Mouse (Mus musculus) cortical plate, adult 2 months (tissue): ENCODE measurements around the gene Aldh3b2. TPM values are rescaled to one million over a fixed set of nuclear protein-coding genes. Genes with fewer than 3 reads are reported as not detected.
A peak's percentile ranks its signal among the peaks of the same experiment; 100 is the strongest.
"Not testable (repeated sequence)": the region's sequence is repeated elsewhere in the genome, so short reads cannot be mapped to it uniquely, and the experiment has no call there.

Experiments used
- H3K27ac ChIP-seq: fragments of 200-500 bp; 2 replicates; pipeline ENCODE4 v1.5.1; 2012; ENCODE audit warnings: low read length, control low read depth, inconsistent platforms; ENCODE audit not compliant: insufficient read depth
- H3K4me1 ChIP-seq: fragments of 200-500 bp; 2 replicates; pipeline ENCODE4 v1.6.1; 2011; ENCODE audit warnings: low read length; ENCODE audit not compliant: control insufficient read depth, insufficient read depth
- H3K4me3 ChIP-seq: fragments of 200-500 bp; 2 replicates; pipeline ENCODE4 v1.5.1; 2011; ENCODE audit warnings: mild to moderate bottlenecking, low read length, control low read depth; ENCODE audit not compliant: insufficient read depth
- CTCF ChIP-seq: fragments of 200-500 bp; IDR thresholded peaks from 2 replicates; pipeline ENCODE4 v1.5.1; 2011; ENCODE audit warnings: mild to moderate bottlenecking, control low read depth, low read length; ENCODE audit not compliant: insufficient read depth; ENCODE audit errors: extremely low read depth
- POLR2A ChIP-seq: fragments of 200-500 bp; IDR thresholded peaks from 2 replicates; pipeline ENCODE4 v1.6.1; 2011; ENCODE audit warnings: mild to moderate bottlenecking, low read length, control low read depth; ENCODE audit not compliant: insufficient read depth; ENCODE audit errors: extremely low read depth
- polyA plus RNA-seq: library from polyadenylated mRNA; depleted of rRNA; stranded (reverse); fragments of >200 nt; gene quantifications from 2 replicates; pipeline ENCODE4 v1.2.3, GENCODE M21; 2012

Gene Aldh3b2
- polyA plus RNA-seq, 1 experiment = 2.1 TPM

- no peaks in the 10 kb centered on the region for H3K4me1 ChIP-seq
- no peak overlapping the region for H3K27ac ChIP-seq
- TF ChIP-seq CTCF (no peak), POLR2A (no peak)
- H3K4me3 ChIP-seq = no peak overlapping the region
Observed at GRCm38 (mm10) chr19:3945872-3946564, 26.1 kb upstream of the Aldh3b2 start.

DNA sequence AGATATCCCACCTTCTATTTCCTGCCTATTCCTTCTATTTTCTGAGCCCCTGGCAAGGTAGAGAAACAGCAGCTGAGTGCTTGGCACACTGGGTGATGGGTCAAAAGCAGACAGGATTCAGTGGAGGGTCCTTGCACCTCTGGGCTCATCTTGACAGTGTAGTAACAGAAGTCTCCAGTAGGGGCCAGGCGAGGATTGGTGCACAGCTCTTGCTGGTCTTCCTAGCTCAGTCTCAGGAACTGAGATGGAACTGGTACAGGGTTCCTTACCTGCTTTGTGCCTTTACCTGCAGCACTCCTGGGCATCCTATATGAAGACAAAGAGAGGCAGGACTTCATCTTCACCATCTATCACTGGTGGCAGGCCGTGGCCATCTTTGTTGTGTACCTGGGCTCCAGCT, 25.4 kb upstream of the Aldh3b2 start:
- TF ChIP-seq CTCF (peak; percentile 96), POLR2A (no peak)
- Histone ChIP-seq H3K4me3 (no peak overlapping the region), H3K27ac (no peak overlapping the region), H3K4me1 (no peaks in the 10 kb centered on the region)

DNA sequence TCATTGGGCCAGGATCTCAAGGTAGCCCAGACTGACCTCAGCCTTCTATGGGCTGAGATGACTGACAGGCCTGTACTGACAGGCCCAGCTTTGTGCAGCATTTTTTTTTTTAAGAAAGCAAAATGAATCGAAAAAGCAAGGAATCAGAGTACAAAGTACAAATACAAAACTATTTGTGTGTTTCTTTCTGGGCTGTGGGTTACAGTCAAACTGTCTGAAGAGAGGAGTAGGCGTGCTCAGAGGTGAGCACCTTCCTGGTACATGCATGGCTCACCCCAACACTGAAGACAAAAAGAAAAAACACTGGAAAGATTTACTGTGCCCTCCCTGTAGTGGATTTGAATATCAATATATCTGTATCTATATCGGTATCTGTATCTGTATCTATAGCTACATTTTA, 24.3 kb upstream of the Aldh3b2 start:
- no peak overlapping the region for H3K4me3 ChIP-seq
- H3K27ac ChIP-seq = no peak overlapping the region
- no peaks in the 10 kb centered on the region for H3K4me1 ChIP-seq
- TF ChIP-seq CTCF (no peak), POLR2A (no peak)

DNA sequence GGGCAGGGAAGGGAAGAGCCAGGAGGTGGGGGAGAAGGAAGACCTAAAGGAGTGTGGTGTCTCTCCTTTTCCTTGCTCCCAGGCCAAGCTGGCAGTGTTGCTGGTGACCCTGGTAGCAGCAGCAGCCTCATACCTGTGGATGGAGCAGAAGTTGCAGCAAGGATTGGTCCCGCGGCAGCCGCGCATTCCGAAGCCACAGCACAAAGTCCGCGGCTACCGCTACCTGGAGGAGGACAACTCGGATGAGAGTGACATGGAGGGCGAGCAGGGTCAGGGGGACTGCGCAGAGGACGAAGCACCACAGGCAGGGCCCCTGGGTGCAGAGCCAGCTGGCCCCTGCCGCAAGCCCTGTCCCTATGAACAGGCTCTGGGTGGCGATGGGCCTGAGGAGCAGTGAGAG, 23.6 kb upstream of the Aldh3b2 start:
- Histone ChIP-seq H3K4me1 (no peaks in the 10 kb centered on the region), H3K27ac (no peak overlapping the region), H3K4me3 (no peak overlapping the region)
- no peak for TF ChIP-seq CTCF
- no peak for TF ChIP-seq POLR2A

DNA sequence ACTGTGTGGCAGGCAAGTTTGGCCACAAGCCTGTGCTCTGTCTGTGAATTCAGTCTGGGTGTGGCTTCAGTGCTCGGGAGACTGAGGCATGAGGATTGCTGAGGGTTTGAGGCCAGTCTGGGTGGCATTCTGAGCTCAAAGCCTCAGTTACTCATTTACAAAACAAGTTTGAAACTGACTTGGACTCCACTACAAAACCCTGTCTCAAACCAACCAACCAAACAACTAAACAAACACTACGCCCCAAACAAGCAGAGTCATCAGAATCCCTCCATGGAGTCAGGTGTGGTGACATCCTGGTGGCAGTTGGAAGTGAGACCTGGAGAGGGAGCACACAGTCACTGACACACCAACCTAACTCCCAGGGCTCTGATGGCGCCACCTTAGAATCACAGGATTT, 21.8 kb upstream of the Aldh3b2 start:
- H3K4me1 ChIP-seq = no peaks in the 10 kb centered on the region
- no peak overlapping the region for H3K27ac ChIP-seq
- H3K4me3 ChIP-seq = no peak overlapping the region
- TF ChIP-seq POLR2A = no peak
- no peak for TF ChIP-seq CTCF

GRCm38 (mm10) chr19:3951461-3951860, 20.7 kb upstream of the Aldh3b2 start:
- TF ChIP-seq POLR2A (no peak), CTCF (no peak)
- H3K4me1 ChIP-seq = no peaks in the 10 kb centered on the region
- H3K27ac ChIP-seq = no peak overlapping the region
- H3K4me3 ChIP-seq = no peak overlapping the region

DNA sequence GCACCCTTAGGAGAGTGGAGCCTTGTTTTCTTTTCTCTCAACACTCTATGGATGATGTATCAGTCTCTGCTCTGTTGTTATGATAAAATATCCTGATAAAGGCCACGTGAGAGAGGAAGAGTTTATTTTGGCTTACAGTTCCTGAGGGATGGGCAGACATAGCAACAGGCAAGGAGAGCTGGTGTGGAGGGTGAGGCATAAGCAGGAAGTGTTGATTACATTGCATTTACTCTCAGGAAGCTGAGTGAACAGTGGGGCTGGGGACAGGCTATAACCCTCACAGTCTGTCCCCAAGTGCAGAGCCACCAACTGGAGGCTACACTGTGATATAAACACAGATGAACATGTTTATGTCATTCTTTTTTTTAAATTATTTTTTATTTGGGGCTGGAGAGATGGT, 20.0 kb upstream of the Aldh3b2 start:
- TF ChIP-seq CTCF (no peak), POLR2A (no peak)
- Histone ChIP-seq H3K4me3 (no peak overlapping the region), H3K4me1 (no peaks in the 10 kb centered on the region), H3K27ac (no peak overlapping the region)

DNA sequence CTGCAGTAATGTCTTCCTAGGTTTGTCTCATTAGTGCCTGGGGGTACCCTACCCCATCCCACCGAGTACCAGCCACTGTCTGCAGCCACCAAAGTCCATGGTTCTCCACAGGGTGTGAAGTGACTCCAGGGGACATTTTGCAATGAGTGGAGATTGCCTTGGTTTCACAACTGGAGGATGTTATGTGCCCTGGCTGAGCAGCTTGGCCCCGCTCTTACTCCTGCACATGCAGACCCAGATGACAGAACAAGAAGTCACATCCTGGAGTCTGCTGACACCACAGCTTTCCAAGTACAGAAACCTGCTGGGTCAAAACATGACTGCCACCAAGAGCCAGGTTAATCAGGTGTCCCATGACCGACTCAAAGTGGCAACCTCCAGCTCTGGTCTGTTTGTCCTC, 17.1 kb upstream of the Aldh3b2 start:
- Histone ChIP-seq H3K4me1 (no peaks in the 10 kb centered on the region), H3K4me3 (no peak overlapping the region), H3K27ac (no peak overlapping the region)
- TF ChIP-seq CTCF = no peak
- TF ChIP-seq POLR2A = no peak

GRCm38 (mm10) chr19:3955804-3956203, 16.3 kb upstream of the Aldh3b2 start:
- TF ChIP-seq CTCF (no peak), POLR2A (no peak)
- Histone ChIP-seq H3K27ac (no peak overlapping the region), H3K4me1 (no peaks in the 10 kb centered on the region), H3K4me3 (no peak overlapping the region)

- H3K4me1 ChIP-seq, H3K4me3 ChIP-seq, H3K27ac ChIP-seq: not testable (repeated sequence)
Observed at GRCm38 (mm10) chr19:3957296-3958036, 14.7 kb upstream of the Aldh3b2 start.

DNA sequence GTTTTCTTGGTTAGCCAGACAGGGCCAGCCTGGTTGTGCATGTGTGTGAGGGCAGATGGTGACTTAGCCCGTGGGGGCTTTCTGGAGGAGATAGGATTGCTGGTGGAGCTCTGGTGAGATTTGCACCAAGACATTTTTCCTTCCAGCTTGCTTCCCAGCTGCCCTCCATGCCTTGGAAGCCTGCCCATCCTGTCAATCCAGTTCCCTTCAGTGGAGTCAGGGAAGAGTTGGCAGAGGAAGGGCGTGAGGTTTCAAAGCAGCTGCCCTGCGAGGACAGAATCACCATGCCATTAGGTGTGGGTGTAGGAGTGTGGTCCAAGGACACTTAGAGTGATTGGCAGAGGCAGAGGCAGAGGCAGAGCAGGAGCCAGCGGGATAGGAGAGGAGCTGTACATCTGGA, 13.7 kb upstream of the Aldh3b2 start, which contains the start of gene Aldh3b3:
Gene Aldh3b3 (plus strand): TSS at position 176 of the 400 bp plus-strand sequence.
- H3K4me3 ChIP-seq = no peak within 1 kb of the TSS
- H3K27ac ChIP-seq = no peak within 1 kb of the TSS
- no peaks in the 10 kb centered on the region for H3K4me1 ChIP-seq
- TF ChIP-seq POLR2A = no peak
- no peak for TF ChIP-seq CTCF
